Mouse (Mus musculus) liver (tissue): ENCODE results near the gene Bub1.
A peak's percentile ranks its signal among the peaks of the same experiment; 100 is the strongest.

Experiments
- DNase-seq: peaks from one replicate; pipeline ENCODE4 v3.0.0-alpha.2; 2020; ENCODE audit warnings: mixed read lengths

Gene Bub1

GRCm38 (mm10) chr2:127831401-127832102 lies at the start of gene Bub1:
Gene Bub1 (minus strand): TSS chr2:127831865.
- peak; percentile 96 for DNase-seq

- no peak for DNase-seq
Measured at GRCm38 (mm10) chr2:127881063-127881462, 49.4 kb upstream of the Bub1 start.

GRCm38 (mm10) chr2:127864381-127864780 lies 32.7 kb upstream of the Bub1 start:
- no peak for DNase-seq

DNA sequence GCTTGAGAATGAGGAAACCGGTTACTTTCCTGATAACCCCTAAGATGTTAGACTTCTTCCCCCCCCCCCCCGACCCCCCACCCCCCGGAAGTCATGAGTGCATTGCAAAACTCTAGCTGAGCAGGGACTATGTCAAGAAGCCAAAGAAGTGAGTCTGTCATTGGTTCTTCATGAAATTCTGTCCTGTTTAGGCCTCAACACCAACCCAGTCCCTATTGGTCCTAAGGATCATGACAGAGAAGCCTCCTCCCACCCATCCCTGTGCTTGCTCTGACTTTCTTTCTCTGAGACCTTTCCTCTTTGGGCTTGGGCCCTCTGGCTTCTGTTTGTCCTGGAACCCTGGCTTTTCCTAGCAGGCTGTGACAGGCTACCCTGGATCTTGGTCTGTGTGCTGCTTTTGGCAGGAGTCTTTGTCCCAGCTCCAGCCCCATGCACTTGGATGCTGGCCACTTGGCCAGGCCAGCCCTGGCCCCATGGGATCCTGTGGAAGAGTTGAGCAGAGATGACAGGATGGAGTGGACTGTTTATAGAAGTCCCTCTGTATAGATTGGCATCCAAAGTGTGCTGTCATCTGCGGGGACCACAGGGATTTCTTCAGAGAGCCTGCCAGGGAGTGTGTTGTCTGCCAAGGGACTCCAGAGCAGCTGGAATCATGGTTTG lies 22.8 kb upstream of the Bub1 start:
- DNase-seq, result no peak

DNA sequence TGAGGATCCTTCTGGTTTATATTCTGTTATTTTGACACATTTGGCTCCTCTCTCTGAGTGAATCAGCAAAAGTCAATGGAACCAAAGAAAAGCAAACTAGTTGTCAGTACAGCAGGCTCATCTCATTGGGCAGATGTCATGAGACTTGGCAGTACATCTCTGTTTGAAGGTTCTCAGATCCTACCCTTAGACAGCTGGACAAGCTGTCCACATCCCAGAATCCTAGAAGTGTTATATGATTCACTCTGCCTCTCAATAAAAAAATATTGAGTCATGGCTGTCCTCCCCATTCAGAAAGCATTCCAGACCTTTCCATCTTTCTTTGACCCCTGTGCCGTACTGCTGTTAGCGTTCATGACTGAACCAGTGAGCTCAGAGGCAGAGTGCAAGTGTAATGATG lies 18.7 kb upstream of the Bub1 start:
- no peak for DNase-seq

DNA sequence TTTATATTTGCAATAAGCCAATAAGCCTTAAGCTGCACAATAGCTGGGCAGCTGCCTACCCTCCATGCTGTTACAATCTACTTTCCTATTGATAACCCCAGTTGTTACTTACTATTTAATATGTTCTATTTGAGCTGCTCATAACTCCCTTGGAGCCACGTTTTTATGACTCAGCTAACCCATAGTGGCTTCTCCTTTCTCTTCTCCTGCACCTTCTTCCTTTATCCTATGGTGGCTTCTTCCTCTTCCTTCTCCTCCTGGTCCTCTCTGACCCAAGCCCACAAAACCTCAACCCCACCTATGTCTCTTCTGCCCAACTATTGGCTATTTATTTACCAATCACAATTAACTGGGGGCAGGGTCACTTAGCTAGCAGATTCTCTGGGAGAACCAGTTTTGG lies 14.9 kb upstream of the Bub1 start:
- no peak for DNase-seq

- no peak for DNase-seq
Measured at GRCm38 (mm10) chr2:127846008-127846407, 14.3 kb upstream of the Bub1 start.

GRCm38 (mm10) chr2:127845346-127845982 lies 13.8 kb upstream of the Bub1 start:
- DNase-seq, result no peak

GRCm38 (mm10) chr2:127842421-127842820 lies 10.8 kb upstream of the Bub1 start:
- DNase-seq, result no peak

DNA sequence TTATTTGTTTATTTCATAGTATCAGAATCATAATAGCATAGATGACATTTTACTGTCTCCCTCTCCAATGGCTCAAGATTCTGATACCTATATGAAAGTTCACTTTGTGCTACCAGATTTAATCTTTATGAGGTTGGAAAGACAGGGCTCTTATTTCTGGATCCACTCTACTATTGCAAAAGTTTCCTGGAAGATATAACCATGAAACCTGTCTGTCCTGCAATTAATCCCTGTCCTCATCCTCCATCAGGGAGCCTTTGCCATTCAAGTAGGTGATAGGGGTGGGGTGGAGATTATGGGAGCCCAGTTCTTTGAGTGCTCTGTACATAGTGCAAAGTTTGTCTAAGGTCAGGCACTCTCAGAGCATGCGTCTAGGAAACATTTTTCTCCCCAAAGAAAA lies 9.7 kb upstream of the Bub1 start:
- DNase-seq, result no peak

GRCm38 (mm10) chr2:127839425-127839824 lies 7.8 kb upstream of the Bub1 start:
- DNase-seq, result no peak

- no peak for DNase-seq
Measured at GRCm38 (mm10) chr2:127838576-127838975, 6.9 kb upstream of the Bub1 start, which contains the start of gene Acoxl. Gene Acoxl (plus strand): TSS chr2:127838876.

GRCm38 (mm10) chr2:127832833-127833190 lies 1.1 kb upstream of the Bub1 start:
- no peak for DNase-seq

DNA sequence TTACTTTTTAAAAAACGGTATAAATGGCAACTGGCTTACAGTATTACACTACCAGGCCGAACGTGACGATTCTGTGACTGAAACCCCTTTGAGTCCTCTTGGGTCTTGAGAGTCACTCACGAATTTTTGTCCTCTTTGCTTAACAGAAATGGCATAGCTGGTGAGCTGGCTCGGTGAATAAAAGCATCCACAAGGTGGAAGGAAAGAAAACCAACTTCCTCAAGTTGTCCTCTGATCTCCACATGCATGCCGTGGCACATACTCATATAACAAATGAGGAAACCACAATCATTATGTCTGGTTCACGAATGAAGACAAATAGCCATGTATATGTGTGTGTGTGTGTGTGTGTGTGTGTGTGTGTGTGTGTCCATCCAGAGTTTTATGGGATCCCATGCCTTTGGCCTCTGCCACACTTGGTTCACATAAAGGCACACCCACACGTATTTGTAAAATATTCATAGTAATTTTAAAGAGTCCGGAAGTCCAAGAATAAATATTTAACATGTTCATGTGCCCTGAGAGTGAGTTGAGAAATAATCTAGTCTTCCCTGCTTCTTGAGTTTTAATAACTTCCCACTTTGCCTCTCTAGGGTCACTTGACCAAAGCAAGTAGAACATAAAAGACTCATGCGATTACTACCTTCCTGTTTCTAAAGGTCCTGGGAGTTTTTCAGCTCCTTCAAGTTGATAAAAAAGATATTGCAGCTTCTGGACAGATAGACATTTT lies 603 bp upstream of the Bub1 start:
- no peak for DNase-seq

DNA sequence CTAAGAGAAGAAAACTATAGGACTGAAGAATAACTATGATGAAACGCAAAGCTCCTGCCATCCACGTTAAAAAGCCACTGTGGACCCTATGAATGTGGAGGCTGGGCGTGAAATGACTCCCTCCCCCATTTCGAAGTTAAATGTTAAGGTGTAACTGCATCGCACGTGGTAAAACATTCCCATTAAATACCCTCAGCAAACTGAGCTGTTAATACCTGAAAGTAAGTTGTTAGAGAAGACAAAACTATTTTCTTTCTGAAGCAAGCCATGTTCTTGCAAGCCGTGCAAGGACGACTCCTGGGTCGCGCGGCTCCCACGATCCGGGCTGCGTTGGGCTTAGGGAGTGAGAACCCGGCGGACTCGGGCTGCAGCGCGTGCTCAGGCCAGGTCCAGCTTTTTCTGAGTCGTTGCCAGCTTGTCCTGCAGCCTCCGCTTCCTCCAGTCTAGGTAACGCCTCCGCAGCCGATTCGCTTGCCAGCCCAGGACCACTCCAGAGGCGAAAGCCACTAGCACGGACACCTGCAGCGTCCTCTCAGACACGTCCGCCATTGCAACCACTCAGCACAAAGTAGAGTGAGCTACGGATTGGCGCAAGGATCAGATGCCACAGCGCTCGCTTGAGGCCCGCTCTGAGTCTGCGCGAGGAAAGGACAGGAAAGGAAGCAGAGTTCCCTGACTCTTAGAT lies 39.6 kb downstream of the Bub1 start, which contains the start of gene Mtln:
Gene Mtln, minus strand, starts transcription at position 570 of the 685 bp plus-strand sequence.
- DNase-seq, result peak; percentile 89

- DNase-seq, result no peak
Measured at GRCm38 (mm10) chr2:127789651-127790270, 41.9 kb downstream of the Bub1 start.

GRCm38 (mm10) chr2:127789138-127789537 lies 42.5 kb downstream of the Bub1 start:
- DNase-seq, result no peak

DNA sequence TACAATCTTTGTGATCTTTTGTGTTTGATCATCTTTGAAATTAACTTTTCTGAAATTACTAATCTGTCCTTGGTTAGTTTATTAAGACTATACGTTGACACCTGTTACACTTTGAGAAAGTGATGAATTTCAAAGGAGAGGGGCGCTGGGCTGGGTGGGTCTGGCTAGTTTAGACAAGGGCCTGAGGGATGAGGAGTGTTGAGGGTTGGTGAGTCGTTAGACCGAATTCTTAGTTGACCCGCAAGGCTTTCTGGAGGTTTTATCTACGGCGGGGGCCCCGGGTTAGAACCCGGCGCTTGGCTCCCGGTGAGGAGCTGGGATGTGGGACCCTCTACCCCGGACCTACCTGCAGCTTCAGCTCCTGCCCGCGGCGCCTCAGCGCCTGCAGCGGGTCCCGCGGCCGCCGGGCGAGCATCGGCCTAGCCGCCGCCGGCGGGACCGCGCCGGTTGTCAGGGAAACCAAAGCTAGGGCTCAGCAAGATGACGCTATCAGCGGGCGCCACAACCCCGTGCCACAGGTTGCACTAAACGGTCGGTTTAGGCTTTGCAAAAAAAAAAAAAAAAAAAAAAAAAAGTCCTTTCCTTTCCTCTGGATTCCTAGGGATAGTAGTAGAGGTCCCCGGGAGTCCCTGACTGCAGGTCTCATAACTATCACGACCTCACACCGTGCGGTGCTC lies 43.1 kb downstream of the Bub1 start, which contains the start of gene Nphp1:
Gene Nphp1, minus strand, starts transcription at position 458 of the 677 bp plus-strand sequence.
- DNase-seq, result peak; percentile 86

DNA sequence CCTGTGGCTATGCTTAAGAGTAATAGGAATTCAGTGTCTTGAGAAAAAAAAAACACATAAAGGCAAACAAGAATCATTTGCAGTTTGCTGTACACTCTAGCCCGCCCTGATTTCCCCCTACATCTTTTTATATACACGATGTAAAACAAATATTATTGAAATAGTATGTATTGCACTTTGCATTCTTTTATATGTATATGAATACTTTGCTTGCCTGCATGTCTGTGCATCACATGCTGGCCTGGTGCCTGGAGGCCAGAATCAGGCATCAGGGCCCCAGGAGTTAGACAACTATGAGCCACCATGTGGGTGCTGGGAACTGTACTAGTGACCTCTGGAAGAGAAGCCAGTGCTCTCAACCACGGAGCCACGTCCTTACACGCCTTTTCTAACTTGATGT lies 44.4 kb downstream of the Bub1 start:
- no peak for DNase-seq

DNA sequence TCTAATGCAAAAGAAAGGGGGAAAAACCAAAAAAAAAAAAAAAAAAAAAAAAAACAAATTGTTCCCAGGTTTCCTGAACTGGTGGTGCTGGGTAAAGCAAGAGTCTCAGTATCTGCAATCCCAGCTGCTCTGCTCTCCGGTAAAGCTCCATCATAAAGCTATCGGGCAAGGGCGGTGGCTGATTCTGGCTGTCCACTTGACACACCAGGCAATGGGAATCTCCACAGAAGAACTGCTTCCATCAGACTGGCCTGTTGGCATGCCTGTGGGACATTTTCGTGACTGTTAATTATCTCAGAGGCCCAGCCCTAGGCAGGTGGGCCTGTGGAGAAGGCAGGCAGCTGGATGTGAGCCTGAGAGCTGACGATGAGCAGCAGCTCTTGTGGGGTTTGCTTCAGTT lies 53.2 kb downstream of the Bub1 start:
- no peak for DNase-seq

DNA sequence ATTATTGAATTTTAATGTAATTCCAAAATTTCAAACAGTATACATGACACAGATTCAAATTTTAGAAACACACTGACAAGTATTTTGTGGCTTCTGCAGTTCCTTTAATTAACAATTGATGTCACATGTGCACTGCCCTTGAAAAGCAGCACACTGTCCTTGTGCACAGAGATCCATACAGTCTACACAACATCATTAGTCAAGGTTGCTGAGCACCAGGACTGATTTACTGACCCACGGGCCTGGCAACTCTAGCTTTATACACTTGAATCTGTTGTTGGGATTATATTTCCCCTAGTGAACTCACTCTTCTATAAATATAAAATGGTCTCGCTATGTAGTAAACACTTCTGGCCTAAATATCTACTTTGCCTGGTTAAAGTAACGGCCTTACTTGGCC lies 56.7 kb downstream of the Bub1 start:
- no peak for DNase-seq

- DNase-seq, result no peak
Measured at GRCm38 (mm10) chr2:127774578-127774941, 57.1 kb downstream of the Bub1 start.
